Mouse (Mus musculus): ENCODE measurements around the gene Msh6. TPM values are rescaled to one million over a fixed set of nuclear protein-coding genes. Genes with fewer than 3 reads are reported as not detected.
A peak's percentile ranks its signal among the peaks of the same experiment; 100 is the strongest.
"Not testable (repeated sequence)": the region's sequence is repeated elsewhere in the genome, so short reads cannot be mapped to it uniquely, and the experiment has no call there.

The Msh6 gene
- total and polyA plus RNA-seq, 3 experiments: 76.5 to 79.3 (median 79.0) TPM

GRCm38 (mm10) chr17:87957096-87957840, 17.6 kb upstream of the Msh6 start:
- H3K4me3 ChIP-seq (replicated peaks in 1 of 3; ENCODE audit: low read depth in 2 of 3, low read length in 2 of 3, poor library complexity in 1 of 3): no peak overlapping the region
- TF ChIP-seq SIN3A (IDR thresholded peaks at IDR 0.05; ENCODE audit: low read length): no peak
- TF ChIP-seq CTCF (conservative IDR thresholded peaks at IDR 0.05 in 1 of 2, IDR thresholded peaks at IDR 0.05 in 1 of 2; ENCODE audit: low read depth in 2 of 2, low read length in 2 of 2): no peak
- no peak for TF ChIP-seq PAX5 (IDR thresholded peaks at IDR 0.05; ENCODE audit: low read length)
- no peak for TF ChIP-seq POLR2A (IDR thresholded peaks at IDR 0.05; ENCODE audit: low read depth, low read length)
- no peak for TF ChIP-seq HCFC1 (IDR thresholded peaks at IDR 0.05; ENCODE audit: low read depth, low read length)
- TF ChIP-seq RCOR1 (conservative IDR thresholded peaks at IDR 0.05; ENCODE audit: low read depth, low read length): no peak
- TF ChIP-seq ZC3H11A (IDR thresholded peaks at IDR 0.05; ENCODE audit: low read depth, low read length): no peak
- no peak for TF ChIP-seq POLR2AphosphoS2 (IDR thresholded peaks at IDR 0.05; ENCODE audit: low read depth, low read length)
- TF ChIP-seq BHLHE40 (IDR thresholded peaks at IDR 0.05; ENCODE audit: low read depth, low read length): no peak
- TF ChIP-seq EP300 (IDR thresholded peaks at IDR 0.05; ENCODE audit: low read length): no peak
- no peak for TF ChIP-seq ZNF384 (IDR thresholded peaks at IDR 0.05; ENCODE audit: low read depth, low read length)
- no peak for TF ChIP-seq MXI1 (IDR thresholded peaks at IDR 0.05; ENCODE audit: low read depth, low read length)
- TF ChIP-seq ZMIZ1 (IDR thresholded peaks at IDR 0.05; ENCODE audit: low read depth, low read length): no peak
- no peak for TF ChIP-seq ELF1 (IDR thresholded peaks at IDR 0.05; ENCODE audit: low read depth, low read length)
- no peak for TF ChIP-seq TCF12 (IDR thresholded peaks at IDR 0.05; ENCODE audit: low read depth, low read length)
- 0 out of 4 replicates have a peak, but pooled peaks cover 0 to 5% of the 10 kb centered on the region in 2 experiments for H3K4me1 ChIP-seq (ENCODE audit: control insufficient read depth in 1 of 2, insufficient read depth in 2 of 2)
- no peak overlapping the region for H3K9ac ChIP-seq (ENCODE audit: insufficient read depth, low read depth)
- dilution Hi-C loops (cut with MboI; ENCODE audit: extremely low pct_ligation_motif_present, extremely low pct_unique_long_range_greater_than_20kb, low sequenced_read_pairs): no loop called here
- in situ Hi-C loops (cut with MboI; ENCODE audit: low pct_ligation_motif_present, low pct_unique_long_range_greater_than_20kb, low sequenced_read_pairs): no loop called here
- H3K9me3 ChIP-seq (replicated peaks; ENCODE audit: low read length): peaks cover 2% of the 10 kb centered on the region
- H3K4me2 ChIP-seq (ENCODE audit: insufficient read depth, low read depth, poor library complexity, severe bottlenecking): peak overlapping the region; percentile 4; the same call in 1 of the 2 replicates
- no peaks in the 10 kb centered on the region for H3K36me3 ChIP-seq (replicated peaks in 1 of 2; ENCODE audit: control insufficient read depth in 1 of 2, insufficient read depth in 1 of 2, low read length in 1 of 2)
- H3K79me2 ChIP-seq (replicated peaks; ENCODE audit: control insufficient read depth, extremely low read depth, insufficient read depth, poor library complexity, severe bottlenecking): no peaks in the 10 kb centered on the region
- H3K27ac ChIP-seq (ENCODE audit: insufficient read depth, low read depth): no peak overlapping the region
- no peak for DNase-seq (ENCODE audit: extremely low read depth)
- no peaks in the 10 kb centered on the region for H3K27me3 ChIP-seq (replicated peaks)

DNA sequence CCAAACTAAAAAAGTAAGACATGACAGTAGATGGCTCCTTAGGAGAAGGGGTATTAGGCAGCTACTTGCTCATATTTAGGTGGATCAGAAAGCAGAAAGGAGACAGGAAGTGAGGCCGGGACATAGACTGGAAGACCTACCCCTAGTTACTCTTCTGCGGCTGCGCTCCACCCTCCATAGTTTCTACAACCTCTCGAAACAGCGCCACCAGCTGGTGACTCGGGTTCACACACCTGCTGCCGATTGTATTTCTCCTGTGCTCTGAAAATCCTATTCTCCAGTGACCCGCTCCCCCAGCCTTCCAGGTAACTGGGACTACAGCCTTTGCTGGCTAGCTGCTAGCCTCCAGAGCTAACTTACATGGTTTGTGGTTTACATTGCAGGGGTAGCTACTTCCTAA, 16.6 kb upstream of the Msh6 start:
- Histone ChIP-seq H3K9me3 (replicated peaks; ENCODE audit: low read length) (peaks cover 2% of the 10 kb centered on the region), H3K9ac (ENCODE audit: insufficient read depth, low read depth) (no peak overlapping the region), H3K36me3 (replicated peaks in 1 of 2; ENCODE audit: control insufficient read depth in 1 of 2, insufficient read depth in 1 of 2, low read length in 1 of 2) (no peaks in the 10 kb centered on the region), H3K27ac (ENCODE audit: insufficient read depth, low read depth) (no peak overlapping the region), H3K79me2 (replicated peaks; ENCODE audit: control insufficient read depth, extremely low read depth, insufficient read depth, poor library complexity, severe bottlenecking) (no peaks in the 10 kb centered on the region), H3K27me3 (replicated peaks) (no peaks in the 10 kb centered on the region), H3K4me3 (replicated peaks in 1 of 3; ENCODE audit: low read depth in 2 of 3, low read length in 2 of 3, poor library complexity in 1 of 3) (no peak overlapping the region), H3K4me1 (ENCODE audit: control insufficient read depth in 1 of 2, insufficient read depth in 2 of 2) (0 out of 4 replicates have a peak, but pooled peaks cover 0 to 5% of the 10 kb centered on the region in 2 experiments), H3K4me2 (ENCODE audit: insufficient read depth, low read depth, poor library complexity, severe bottlenecking) (no peak overlapping the region)
- TF ChIP-seq HCFC1 (IDR thresholded peaks at IDR 0.05; ENCODE audit: low read depth, low read length): no peak
- TF ChIP-seq MYC (IDR thresholded peaks at IDR 0.05; ENCODE audit: low read depth, low read length): no peak
- TF ChIP-seq NRF1 (IDR thresholded peaks at IDR 0.05; ENCODE audit: low read depth, low read length): no peak
- TF ChIP-seq E2F4 (IDR thresholded peaks at IDR 0.05; ENCODE audit: insufficient replicate concordance, low read depth, low read length): no peak
- TF ChIP-seq PAX5 (IDR thresholded peaks at IDR 0.05; ENCODE audit: low read length): no peak
- no peak for TF ChIP-seq CHD2 (IDR thresholded peaks at IDR 0.05; ENCODE audit: low read length)
- peak in 1 of 2 experiments; percentile 36; a peak in 2 of 4 replicates for TF ChIP-seq CTCF (conservative IDR thresholded peaks at IDR 0.05 in 1 of 2, IDR thresholded peaks at IDR 0.05 in 1 of 2; ENCODE audit: low read depth in 2 of 2, low read length in 2 of 2)
- no peak for TF ChIP-seq GABPA (IDR thresholded peaks at IDR 0.05; ENCODE audit: insufficient replicate concordance, low read depth, low read length)
- dilution Hi-C loops (cut with MboI; ENCODE audit: extremely low pct_ligation_motif_present, extremely low pct_unique_long_range_greater_than_20kb, low sequenced_read_pairs) (no loop called here), in situ Hi-C loops (cut with MboI; ENCODE audit: low pct_ligation_motif_present, low pct_unique_long_range_greater_than_20kb, low sequenced_read_pairs) (no loop called here)
- DNase-seq (ENCODE audit: extremely low read depth): no peak

GRCm38 (mm10) chr17:87959406-87959805, 15.5 kb upstream of the Msh6 start:
- H3K9ac ChIP-seq (ENCODE audit: insufficient read depth, low read depth); in situ Hi-C loops (cut with MboI; ENCODE audit: low pct_ligation_motif_present, low pct_unique_long_range_greater_than_20kb, low sequenced_read_pairs); H3K36me3 ChIP-seq (replicated peaks in 1 of 2; ENCODE audit: control insufficient read depth in 1 of 2, insufficient read depth in 1 of 2, low read length in 1 of 2); DNase-seq (ENCODE audit: extremely low read depth); H3K27me3 ChIP-seq (replicated peaks); H3K4me1 ChIP-seq (ENCODE audit: control insufficient read depth in 1 of 2, insufficient read depth in 2 of 2); H3K9me3 ChIP-seq (replicated peaks; ENCODE audit: low read length); dilution Hi-C loops (cut with MboI; ENCODE audit: extremely low pct_ligation_motif_present, extremely low pct_unique_long_range_greater_than_20kb, low sequenced_read_pairs); H3K27ac ChIP-seq (ENCODE audit: insufficient read depth, low read depth); H3K4me2 ChIP-seq (ENCODE audit: insufficient read depth, low read depth, poor library complexity, severe bottlenecking); H3K79me2 ChIP-seq (replicated peaks; ENCODE audit: control insufficient read depth, extremely low read depth, insufficient read depth, poor library complexity, severe bottlenecking); H3K4me3 ChIP-seq (replicated peaks in 1 of 3; ENCODE audit: low read depth in 2 of 3, low read length in 2 of 3, poor library complexity in 1 of 3): not testable (repeated sequence)

DNA sequence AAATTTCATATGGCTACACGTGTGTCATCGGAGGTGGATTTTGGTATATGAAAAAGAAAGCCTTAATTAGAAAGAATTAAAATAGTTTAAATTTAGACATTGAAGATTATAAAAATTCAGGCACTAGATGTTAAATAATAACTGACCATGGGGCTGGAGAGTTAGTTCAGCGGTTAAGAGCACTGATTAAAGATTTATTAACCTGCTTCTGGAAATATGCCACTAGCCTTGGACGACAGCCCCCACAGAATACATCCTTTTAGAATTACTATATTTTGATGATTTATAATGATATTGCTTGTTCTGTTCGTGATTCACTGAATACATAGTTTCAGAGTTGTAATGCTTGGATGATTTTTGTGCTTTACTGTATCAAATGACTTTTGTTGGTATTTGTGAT, 14.9 kb upstream of the Msh6 start:
- in situ Hi-C loops (cut with MboI; ENCODE audit: low pct_ligation_motif_present, low pct_unique_long_range_greater_than_20kb, low sequenced_read_pairs); H3K9ac ChIP-seq (ENCODE audit: insufficient read depth, low read depth); H3K27me3 ChIP-seq (replicated peaks); H3K36me3 ChIP-seq (replicated peaks in 1 of 2; ENCODE audit: control insufficient read depth in 1 of 2, insufficient read depth in 1 of 2, low read length in 1 of 2); H3K27ac ChIP-seq (ENCODE audit: insufficient read depth, low read depth); H3K4me1 ChIP-seq (ENCODE audit: control insufficient read depth in 1 of 2, insufficient read depth in 2 of 2); DNase-seq (ENCODE audit: extremely low read depth); dilution Hi-C loops (cut with MboI; ENCODE audit: extremely low pct_ligation_motif_present, extremely low pct_unique_long_range_greater_than_20kb, low sequenced_read_pairs); H3K79me2 ChIP-seq (replicated peaks; ENCODE audit: control insufficient read depth, extremely low read depth, insufficient read depth, poor library complexity, severe bottlenecking); H3K4me2 ChIP-seq (ENCODE audit: insufficient read depth, low read depth, poor library complexity, severe bottlenecking); H3K9me3 ChIP-seq (replicated peaks; ENCODE audit: low read length); H3K4me3 ChIP-seq (replicated peaks in 1 of 3; ENCODE audit: low read depth in 2 of 3, low read length in 2 of 3, poor library complexity in 1 of 3): not testable (repeated sequence)

Measured in CH12.LX (cell line).